Mouse (Mus musculus) left cerebral cortex, adult 8-10 months (tissue): ENCODE data around the gene Acsl3. TPM values are rescaled to one million over a fixed set of nuclear protein-coding genes. Genes with fewer than 3 reads are reported as not detected.

Source experiments
- DNase-seq, 2 experiments: peaks; one replicate each; pipeline ENCODE4 v3.0.0; 2022; ENCODE audit warnings: low spot score in 2 of 2
- total RNA-seq, 4 experiments: library from RNA; stranded (reverse); gene quantifications; 2 replicates each; pipeline ENCODE4 v1.2.4; 2022

The Acsl3 gene
- total RNA-seq, 4 experiments from 2014 or later = 161 to 175 (median 167) TPM

DNA sequence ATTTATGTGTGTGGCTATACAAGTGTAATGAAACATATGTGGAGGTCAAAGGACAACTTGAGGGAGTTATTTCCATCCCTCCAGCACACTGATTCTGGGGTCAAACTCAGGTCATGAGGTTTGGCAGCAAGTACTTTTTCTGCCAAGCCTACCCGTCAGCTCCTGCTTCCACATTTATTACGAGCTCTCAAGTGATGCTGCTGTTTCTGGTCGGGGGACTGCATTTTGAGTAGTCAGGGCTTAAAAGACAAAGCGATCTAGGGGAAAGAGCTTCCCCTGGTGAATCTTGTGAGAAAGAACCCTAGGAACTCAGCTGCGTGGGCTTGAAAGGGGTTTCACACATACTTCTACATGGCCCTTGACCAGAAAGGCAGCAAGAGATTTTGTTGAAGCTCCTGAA is 80.0 kb downstream of the Acsl3 start:
- DNase-seq = no peak

GRCm38 (mm10) chr1:78740676-78741075 is 83.1 kb downstream of the Acsl3 start:
- no peak for DNase-seq

DNA sequence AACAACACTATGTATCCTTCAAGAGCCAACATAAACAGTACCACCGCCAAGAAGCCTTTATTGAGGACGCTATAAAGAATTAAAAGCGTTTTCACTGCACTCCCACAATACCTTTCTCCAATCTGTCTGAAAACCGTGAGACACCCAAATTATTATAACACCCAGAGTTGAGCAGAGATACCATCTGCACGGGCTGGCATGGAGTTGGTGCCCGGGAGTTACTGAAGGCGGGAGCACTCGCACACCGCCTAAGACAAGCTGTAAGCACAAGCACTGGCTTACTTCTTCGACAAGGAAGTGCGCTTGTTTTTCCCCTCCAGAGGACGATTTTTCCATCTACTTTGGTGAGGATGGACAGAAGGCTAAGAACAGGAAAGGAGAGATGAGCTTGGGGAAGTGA is 84.6 kb downstream of the Acsl3 start:
- DNase-seq = peak in 1 of 2 experiments; percentile 67

DNA sequence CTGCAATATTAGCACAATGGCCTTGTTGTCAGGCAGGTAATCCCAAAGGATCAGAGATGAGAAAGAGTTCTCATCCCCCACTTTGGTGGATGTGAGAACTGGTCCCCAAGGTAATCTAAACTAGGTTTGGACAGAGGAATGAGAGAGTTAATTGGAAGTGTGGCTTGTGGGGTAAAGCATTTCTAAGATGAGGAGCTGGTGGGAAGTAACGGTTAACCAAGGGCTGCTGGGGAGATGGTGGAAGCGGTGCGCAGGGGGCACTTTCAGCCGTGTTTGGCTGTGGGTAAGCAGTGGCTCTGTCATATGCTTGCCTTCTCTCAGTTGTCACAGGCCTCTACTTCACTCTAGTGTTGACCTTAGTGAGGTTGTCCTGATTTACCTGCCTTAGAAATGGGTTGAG is 85.7 kb downstream of the Acsl3 start:
- DNase-seq = no peak

- peak; percentile 46 to 72 for DNase-seq
Observed at GRCm38 (mm10) chr1:78745230-78745777, 87.7 kb downstream of the Acsl3 start.

Other genes with a start within 250 kb of the Acsl3 start
- gene Farsb, start 168.9 kb upstream of the Acsl3 start, total RNA-seq = 10 to 100 TPM; 58.2 to 64.4 (median 60.6) TPM
- not detected for gene Mogat1, start 146.8 kb upstream of the Acsl3 start, total RNA-seq
- 1 to 10 TPM; 1.1 to 1.8 (median 1.3) TPM for gene BC035947, start 145.7 kb upstream of the Acsl3 start, total RNA-seq
- 10 to 100 TPM; 15.6 to 18.7 (median 16.1) TPM for gene Utp14b, start 213 bp downstream of the Acsl3 start, total RNA-seq
- gene Kcne4, start 158.9 kb downstream of the Acsl3 start, total RNA-seq = 1 to 10 TPM in 3 of 4 experiments, under 1 TPM in 1; 0.79 to 2.1 (median 1.2) TPM